Mouse (Mus musculus) left cerebral cortex, adult 11 months (tissue): ENCODE results near the gene Prr32.

ENCODE experiments used
- DNase-seq: peaks from one replicate; pipeline ENCODE4 v3.0.0; 2022; ENCODE audit warnings: low spot score

The Prr32 gene

GRCm38 (mm10) chrX:45090604-45091003, at the start of gene Prr32:
TSS of gene Prr32 (plus strand) at chrX:45090904.
- no peak for DNase-seq
